Mouse (Mus musculus) heart, embryonic 10.5 days (tissue): ENCODE results near the gene Arhgap31. TPM values are rescaled to one million over a fixed set of nuclear protein-coding genes. Genes with fewer than 3 reads are reported as not detected.
A peak's percentile ranks its signal among the peaks of the same experiment; 100 is the strongest.

Experiments
- DNase-seq: peaks from one replicate; pipeline ENCODE4 v3.0.0-alpha.2; 2017; ENCODE audit warnings: low spot score
- H3K27ac ChIP-seq: fragments of 300-500 bp; sonication (generic); 2 replicates; pipeline ENCODE4 v1.5.1; 2016; ENCODE audit warnings: mild to moderate bottlenecking
- H3K27me3 ChIP-seq: fragments of 300-500 bp; sonication (generic); 2 replicates; pipeline ENCODE4 v1.6.1; 2016; ENCODE audit warnings: mild to moderate bottlenecking; ENCODE audit not compliant: poor library complexity, insufficient read depth, severe bottlenecking
- H3K36me3 ChIP-seq: fragments of 300-500 bp; sonication (generic); 2 replicates; pipeline ENCODE4 v1.6.1; 2016; ENCODE audit warnings: mild to moderate bottlenecking, moderate library complexity
- H3K4me1 ChIP-seq: fragments of 300-500 bp; sonication (generic); 2 replicates; pipeline ENCODE4 v1.6.1; 2016; ENCODE audit warnings: mild to moderate bottlenecking
- H3K4me3 ChIP-seq: fragments of 300-500 bp; sonication (generic); 2 replicates; pipeline ENCODE4 v1.5.1; 2016; ENCODE audit warnings: mild to moderate bottlenecking, moderate library complexity
- H3K9me3 ChIP-seq: fragments of 300-500 bp; sonication (generic); 2 replicates; pipeline ENCODE4 v1.6.1; 2016; ENCODE audit warnings: mild to moderate bottlenecking, moderate library complexity
- WGBS: fragments of 180-500 bp; shearing (Covaris S2); methylation state at CpG from one replicate; pipeline ENCODE4 v1.1.7; 2016; 5-methylcytosine and 5-hydroxymethylcytosine counted together
- polyA plus RNA-seq: library from polyadenylated mRNA; unstranded; fragments of >200 nt; fragmentation: Nextera tagmentation; extraction: Ambion mirVana; gene quantifications from 2 replicates; pipeline ENCODE4 v1.2.1, GENCODE M21; 2016

Arhgap31 gene
- polyA plus RNA-seq, result 27.7 and 37.4 TPM in 2 replicates

DNA sequence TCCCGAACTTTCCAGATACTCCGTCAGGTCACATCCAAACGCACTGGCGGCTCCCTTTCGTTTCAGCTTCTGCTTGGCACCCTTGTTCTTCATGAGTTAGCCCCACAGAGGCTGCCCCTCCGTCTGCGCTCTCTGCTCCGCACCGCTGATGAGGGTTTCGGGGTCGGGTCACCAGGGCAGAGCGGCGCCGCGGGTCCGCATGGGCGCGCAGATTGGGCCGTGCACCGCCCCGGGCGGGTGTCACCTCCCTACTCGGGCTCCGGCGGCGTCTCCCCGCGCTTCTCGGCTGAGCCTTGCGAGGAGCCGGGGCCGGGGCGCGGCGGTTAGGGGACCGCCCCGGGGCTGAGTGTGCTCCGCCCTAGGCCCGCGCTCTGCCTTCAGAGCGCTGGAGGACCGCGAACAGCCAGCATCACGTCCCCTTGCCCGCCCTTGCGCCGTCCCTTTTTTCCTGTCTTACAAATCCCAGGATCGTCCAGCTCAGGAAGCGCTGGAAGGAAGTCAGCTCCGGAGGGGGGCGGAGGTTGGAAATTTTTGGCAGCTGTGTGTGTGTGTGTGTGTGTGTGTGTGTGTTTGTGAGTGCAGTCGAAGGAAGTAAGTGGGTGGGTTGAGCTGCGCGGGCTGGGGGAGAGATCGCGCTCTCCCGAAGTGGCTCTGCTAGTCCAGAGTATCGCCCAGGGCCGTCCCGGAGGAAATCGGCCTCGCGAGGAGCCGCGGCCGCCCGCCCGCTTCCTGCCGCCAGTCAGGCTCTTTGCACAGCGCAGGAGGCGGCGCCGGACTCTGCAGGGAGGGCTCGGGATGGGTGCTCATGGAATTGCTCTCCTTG lies at the start of gene Arhgap31:
Gene Arhgap31 (minus strand): TSS at position 694 of the 823 bp plus-strand sequence.
- peak within 1 kb of the TSS; percentile 89 for H3K4me3 ChIP-seq
- peaks cover 13% of the 10 kb centered on the region; the same call in 1 of the 2 replicates for H3K36me3 ChIP-seq
- H3K27ac ChIP-seq, result peak within 1 kb of the TSS; percentile 99
- under 1% methylated on average over 74 of the region's 74 CpGs for WGBS
- no peaks in the 10 kb centered on the region for H3K9me3 ChIP-seq
- H3K27me3 ChIP-seq, result no peaks in the 10 kb centered on the region
- H3K4me1 ChIP-seq, result peaks cover 44% of the 10 kb centered on the region
- DNase-seq, result peak; percentile 95

DNA sequence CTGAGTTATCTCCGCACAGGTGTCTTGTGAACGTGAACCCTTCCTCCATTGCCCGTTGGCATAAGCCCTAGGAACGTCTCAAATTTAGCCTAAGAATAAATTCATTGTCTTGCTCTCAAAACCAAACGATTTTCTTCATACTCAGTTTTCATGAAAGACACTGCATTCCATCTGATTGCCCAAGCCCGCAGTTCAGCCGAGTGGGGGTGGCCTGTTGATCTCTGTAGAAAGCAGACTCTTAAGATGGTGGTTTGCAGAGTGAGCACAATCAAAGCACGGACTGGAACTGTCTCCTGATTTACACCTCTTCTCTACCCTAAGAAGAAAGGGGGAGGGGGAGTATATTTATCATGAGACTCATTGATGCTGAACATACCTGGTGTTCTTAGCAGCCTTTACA lies 49.3 kb upstream of the Arhgap31 start:
- H3K27ac ChIP-seq, result no peak overlapping the region
- peaks cover 18% of the 10 kb centered on the region; the same call in 1 of the 2 replicates for H3K4me1 ChIP-seq
- DNase-seq, result no peak
- no peaks in the 10 kb centered on the region for H3K27me3 ChIP-seq
- WGBS, result 87% methylated on average over 8 of the region's 8 CpGs
- H3K36me3 ChIP-seq, result peaks cover 49% of the 10 kb centered on the region
- H3K4me3 ChIP-seq, result no peak overlapping the region
- no peaks in the 10 kb centered on the region for H3K9me3 ChIP-seq

DNA sequence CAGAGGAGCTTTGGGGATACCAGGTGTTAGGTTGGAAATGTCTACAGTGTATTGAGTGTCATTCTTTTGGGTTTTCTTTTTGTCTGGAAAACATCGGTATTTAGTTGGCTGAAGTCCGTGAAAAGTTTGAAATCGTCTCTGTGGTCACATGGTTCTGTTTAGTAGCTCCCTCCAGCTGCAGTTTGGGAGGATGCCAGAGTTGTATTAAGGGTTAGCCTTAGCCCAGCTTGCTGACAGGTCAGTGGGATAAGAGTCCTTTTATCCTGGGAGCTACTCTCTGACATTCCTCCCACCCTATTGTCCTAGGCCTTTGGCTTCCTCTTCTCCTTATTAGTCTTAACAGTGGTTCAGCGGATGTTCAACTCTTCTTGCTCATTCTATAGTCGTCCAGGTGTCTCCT lies 48.9 kb upstream of the Arhgap31 start:
- WGBS, result 79% methylated on average over 5 of the region's 5 CpGs
- no peak for DNase-seq

DNA sequence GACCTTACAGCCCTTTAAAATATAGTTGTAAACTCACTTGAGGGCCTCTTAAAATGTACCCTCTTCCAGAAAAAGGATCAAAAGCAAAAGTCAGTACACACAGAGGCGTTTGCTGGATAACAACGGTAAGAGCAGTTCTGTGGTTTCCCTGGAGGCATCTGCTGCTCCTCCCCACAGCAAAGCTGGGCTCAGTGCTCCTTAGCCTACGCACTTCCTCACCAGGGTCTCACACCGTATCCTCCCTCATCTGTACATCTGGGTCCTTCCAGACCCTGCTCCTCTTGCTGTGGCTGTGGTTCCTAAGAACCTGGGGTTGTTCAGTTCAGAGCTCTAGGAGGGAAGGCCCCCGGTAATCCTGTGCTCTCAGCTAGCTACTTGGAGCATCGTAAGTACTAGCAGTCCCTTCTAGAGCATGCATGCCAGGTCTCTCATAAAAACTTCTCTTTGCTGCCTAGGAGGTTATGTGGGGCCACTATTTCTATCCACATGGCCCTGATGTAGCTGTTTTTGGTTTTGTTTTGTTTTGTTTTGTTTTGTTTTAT lies 47.8 kb upstream of the Arhgap31 start:
- 89% methylated on average over 6 of the region's 6 CpGs for WGBS
- Histone ChIP-seq H3K4me1 (peaks cover 18% of the 10 kb centered on the region; the same call in 1 of the 2 replicates), H3K27ac (no peak overlapping the region), H3K9me3 (no peaks in the 10 kb centered on the region), H3K4me3 (no peak overlapping the region), H3K27me3 (no peaks in the 10 kb centered on the region), H3K36me3 (peaks cover 41% of the 10 kb centered on the region)
- DNase-seq, result peak; percentile 61

More for the DNA sequence above, 48.9 kb upstream of the Arhgap31 start:
- Histone ChIP-seq H3K27me3 (no peaks in the 10 kb centered on the region), H3K9me3 (no peaks in the 10 kb centered on the region), H3K36me3 (peaks cover 47% of the 10 kb centered on the region), H3K4me1 (peaks cover 18% of the 10 kb centered on the region; the same call in 1 of the 2 replicates), H3K27ac (no peak overlapping the region), H3K4me3 (no peak overlapping the region)

DNA sequence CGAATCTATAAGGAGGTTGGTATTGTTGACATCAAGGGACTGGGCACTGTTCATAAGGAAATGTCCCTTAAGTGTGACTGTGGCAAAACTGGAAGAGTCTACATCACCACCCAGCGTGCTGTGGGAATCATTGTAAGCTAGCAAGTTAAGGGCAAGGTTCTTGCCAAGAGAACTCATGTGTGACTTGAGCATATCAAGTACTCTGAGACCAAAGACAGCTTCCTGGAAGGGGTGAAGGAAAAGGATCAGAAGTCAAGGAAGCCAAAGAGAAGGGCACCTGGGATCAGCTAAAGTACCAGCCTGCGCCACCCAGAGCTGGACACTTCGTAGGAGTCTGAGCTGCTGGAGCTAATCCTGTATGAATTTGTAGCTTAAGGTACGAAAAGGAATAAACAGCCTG lies 47.2 kb upstream of the Arhgap31 start:
- Histone ChIP-seq H3K4me3 (no peak overlapping the region), H3K4me1 (peaks cover 18% of the 10 kb centered on the region; the same call in 1 of the 2 replicates), H3K9me3 (no peaks in the 10 kb centered on the region), H3K36me3 (peaks cover 40% of the 10 kb centered on the region), H3K27ac (no peak overlapping the region), H3K27me3 (no peaks in the 10 kb centered on the region)
- DNase-seq, result peak; percentile 22
- WGBS, result 91% methylated on average over 5 of the region's 5 CpGs

DNA sequence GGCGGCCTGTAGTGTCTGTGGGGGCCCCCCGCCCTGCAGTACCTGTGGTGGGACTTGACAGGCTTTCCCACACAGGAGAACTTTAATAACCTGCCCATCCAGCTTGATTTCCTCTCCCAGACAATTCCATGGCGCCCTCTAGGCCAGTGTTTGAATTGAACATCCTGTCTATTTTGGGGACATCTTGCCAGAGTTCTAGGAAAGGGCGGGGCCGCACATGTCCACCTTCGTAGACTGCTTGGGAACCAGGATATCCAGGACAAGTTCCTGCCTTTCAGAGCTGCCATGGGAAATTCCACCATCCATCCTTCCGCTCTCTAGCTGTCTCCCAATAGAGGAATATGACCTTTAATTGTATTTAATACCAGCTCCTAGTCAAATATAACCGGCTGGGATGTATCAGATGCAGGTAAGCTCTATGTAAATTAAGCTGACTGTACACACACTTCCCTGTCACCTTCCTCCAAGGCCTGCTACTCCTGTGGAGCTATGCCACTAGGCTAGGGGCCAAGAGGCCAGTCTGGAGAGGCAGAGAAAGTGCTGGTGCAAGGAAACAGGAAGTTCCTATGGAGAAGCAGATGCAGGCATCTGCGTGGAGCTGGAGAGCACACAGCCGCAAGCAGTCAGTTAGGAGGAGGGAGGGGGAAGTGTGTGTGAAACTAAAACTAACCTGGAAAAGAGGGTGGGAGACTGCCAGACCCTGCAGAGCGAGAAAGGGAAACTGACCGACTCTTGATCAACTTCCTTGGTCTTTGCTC lies 45.2 kb upstream of the Arhgap31 start:
- H3K4me1 ChIP-seq, result peaks cover 17% of the 10 kb centered on the region
- DNase-seq, result no peak

DNA sequence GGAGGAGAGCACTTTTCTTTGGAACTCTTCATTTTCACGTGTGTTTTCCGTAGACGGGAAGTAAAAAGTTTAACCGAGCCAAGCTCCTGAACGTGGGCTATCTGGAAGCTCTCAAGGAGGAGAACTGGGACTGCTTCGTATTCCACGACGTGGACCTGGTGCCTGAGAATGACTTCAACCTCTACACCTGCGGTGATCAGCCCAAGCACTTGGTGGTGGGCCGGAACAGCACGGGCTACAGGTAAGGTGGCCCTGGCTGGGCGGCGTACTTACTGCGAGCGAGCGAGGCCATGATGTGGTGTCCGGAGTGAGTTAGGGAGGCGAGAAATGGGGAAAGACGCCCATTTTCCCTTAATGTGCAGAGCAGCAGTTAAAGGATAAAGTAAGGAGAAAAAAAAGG lies 44.6 kb upstream of the Arhgap31 start:
- peaks cover 20% of the 10 kb centered on the region for H3K4me1 ChIP-seq
- peaks cover 37% of the 10 kb centered on the region for H3K36me3 ChIP-seq
- DNase-seq, result no peak
- WGBS, result 94% methylated on average over 19 of the region's 19 CpGs
- no peaks in the 10 kb centered on the region for H3K9me3 ChIP-seq
- H3K4me3 ChIP-seq, result no peak overlapping the region
- H3K27ac ChIP-seq, result peak overlapping the region; percentile 47; the same call in 1 of the 2 replicates
- H3K27me3 ChIP-seq, result no peaks in the 10 kb centered on the region

More for the DNA sequence above, 45.2 kb upstream of the Arhgap31 start:
- no peaks in the 10 kb centered on the region for H3K27me3 ChIP-seq
- H3K4me3 ChIP-seq, result no peak overlapping the region
- H3K36me3 ChIP-seq, result peaks cover 42% of the 10 kb centered on the region
- H3K9me3 ChIP-seq, result no peaks in the 10 kb centered on the region
- 81% methylated on average over 12 of the region's 12 CpGs for WGBS
- H3K27ac ChIP-seq, result peak overlapping the region; percentile 47; the same call in 1 of the 2 replicates

DNA sequence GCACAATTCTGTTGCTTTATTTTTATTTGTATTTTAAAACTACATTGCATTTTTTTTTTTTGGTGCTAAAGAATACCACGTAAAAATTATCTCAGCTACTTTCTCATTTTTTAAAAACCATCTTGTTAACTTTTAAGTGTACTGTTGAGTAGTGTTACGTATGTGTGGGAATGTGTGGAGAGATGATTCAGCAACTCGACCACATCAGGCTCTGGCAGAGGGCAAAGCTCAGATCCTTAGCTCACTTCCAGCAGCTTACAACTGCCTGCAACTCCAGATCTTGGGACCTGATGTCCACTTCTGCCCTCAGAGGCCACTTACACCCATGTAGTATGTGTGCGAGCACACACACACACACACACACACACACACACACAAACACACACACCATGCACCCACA lies 43.5 kb upstream of the Arhgap31 start:
- Histone ChIP-seq H3K27me3 (no peaks in the 10 kb centered on the region), H3K36me3 (peaks cover 37% of the 10 kb centered on the region), H3K4me3 (no peak overlapping the region), H3K9me3 (no peaks in the 10 kb centered on the region), H3K27ac (peak overlapping the region; percentile 76), H3K4me1 (peaks cover 28% of the 10 kb centered on the region)
- WGBS, result 66% methylated on average over 4 of the region's 4 CpGs
- no peak for DNase-seq

DNA sequence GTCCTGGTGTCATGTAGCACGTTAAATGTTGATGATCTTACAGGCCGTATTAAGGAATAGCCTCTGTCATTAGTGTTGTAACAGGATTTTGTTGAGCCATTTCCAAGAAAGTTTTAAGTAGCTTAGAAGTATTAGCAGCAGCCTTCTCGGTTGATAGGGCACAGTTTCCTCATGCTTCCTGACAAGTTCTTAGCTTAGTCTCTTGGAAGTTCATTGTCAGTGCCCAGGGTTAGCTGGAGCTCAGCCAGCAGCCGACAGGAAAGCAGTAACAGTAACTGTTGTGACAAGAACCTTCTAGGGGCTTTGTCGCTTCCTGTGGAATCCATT lies 43.1 kb upstream of the Arhgap31 start:
- H3K27me3 ChIP-seq, result no peaks in the 10 kb centered on the region
- H3K4me1 ChIP-seq, result peaks cover 31% of the 10 kb centered on the region
- no peaks in the 10 kb centered on the region for H3K9me3 ChIP-seq
- H3K4me3 ChIP-seq, result no peak overlapping the region
- no peak for DNase-seq
- 48% methylated on average over 5 of the region's 5 CpGs for WGBS
- peak overlapping the region; percentile 73; the same call in 1 of the 2 replicates for H3K27ac ChIP-seq
- peaks cover 37% of the 10 kb centered on the region for H3K36me3 ChIP-seq

DNA sequence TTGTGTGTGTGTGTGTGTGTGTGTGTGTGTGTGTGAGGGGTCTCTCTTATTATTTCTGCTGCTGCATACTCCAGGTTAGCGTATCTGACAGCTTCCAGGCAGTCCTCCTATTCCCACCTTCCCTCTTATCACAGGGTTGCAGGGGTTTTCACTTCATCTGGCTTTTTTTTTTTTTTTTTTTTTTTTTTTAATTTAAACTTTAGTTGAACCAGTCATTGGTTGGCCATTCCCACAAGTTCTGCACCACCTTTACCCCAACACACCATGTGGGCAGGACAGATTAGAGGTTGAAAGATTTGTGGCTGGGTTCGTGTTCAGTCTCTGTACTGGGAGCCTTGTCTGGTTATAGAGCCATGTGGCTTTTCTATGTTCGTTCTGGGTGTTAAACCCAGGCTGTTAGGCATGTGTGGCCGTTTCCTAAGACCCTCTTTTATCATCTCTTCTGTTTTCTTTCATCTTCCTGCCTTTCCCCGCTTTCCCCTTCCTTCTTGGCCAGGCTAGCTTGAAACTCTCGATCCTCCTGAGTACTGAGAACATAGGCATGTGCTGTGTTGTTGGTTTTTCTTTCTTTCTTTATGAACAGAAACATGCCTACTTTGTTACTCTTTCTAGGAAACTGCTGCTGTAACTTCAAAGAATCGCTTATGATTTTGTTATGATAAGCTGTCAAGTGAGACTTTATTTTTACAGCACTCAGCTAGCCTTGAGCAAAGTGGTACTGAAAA lies 42.5 kb upstream of the Arhgap31 start:
- Histone ChIP-seq H3K4me3 (no peak overlapping the region), H3K27ac (peak overlapping the region; percentile 73; the same call in 1 of the 2 replicates), H3K4me1 (peaks cover 35% of the 10 kb centered on the region), H3K36me3 (peaks cover 37% of the 10 kb centered on the region), H3K9me3 (no peaks in the 10 kb centered on the region), H3K27me3 (no peaks in the 10 kb centered on the region)
- DNase-seq, result peak; percentile 91
- 50% methylated on average over 7 of the region's 7 CpGs for WGBS

DNA sequence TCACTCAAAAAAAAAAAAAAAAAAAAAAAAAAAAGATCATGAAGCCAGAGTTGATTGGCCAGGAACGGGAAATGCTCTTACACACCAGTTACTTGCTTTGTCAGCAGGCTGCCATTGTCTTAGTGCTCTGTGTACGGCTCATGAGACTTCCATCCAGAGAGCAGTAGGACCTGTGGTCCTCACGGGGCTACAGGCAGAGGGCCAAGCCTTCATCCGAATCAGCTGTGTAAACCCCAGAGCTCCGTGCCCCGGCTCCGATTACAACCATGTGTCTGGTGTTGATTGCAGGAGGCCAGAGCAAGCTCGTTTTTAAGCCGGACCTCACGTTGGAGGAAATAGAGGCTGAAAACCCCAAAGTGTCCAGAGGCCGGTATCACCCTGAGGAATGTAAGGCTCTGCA lies 40.6 kb upstream of the Arhgap31 start:
- Histone ChIP-seq H3K4me3 (no peak overlapping the region), H3K36me3 (peaks cover 22% of the 10 kb centered on the region), H3K27me3 (no peaks in the 10 kb centered on the region), H3K27ac (peak overlapping the region; percentile 30; the same call in 1 of the 2 replicates), H3K4me1 (peaks cover 36% of the 10 kb centered on the region), H3K9me3 (no peaks in the 10 kb centered on the region)
- peak; percentile 82 for DNase-seq
- 45% methylated on average over 11 of the region's 11 CpGs for WGBS

DNA sequence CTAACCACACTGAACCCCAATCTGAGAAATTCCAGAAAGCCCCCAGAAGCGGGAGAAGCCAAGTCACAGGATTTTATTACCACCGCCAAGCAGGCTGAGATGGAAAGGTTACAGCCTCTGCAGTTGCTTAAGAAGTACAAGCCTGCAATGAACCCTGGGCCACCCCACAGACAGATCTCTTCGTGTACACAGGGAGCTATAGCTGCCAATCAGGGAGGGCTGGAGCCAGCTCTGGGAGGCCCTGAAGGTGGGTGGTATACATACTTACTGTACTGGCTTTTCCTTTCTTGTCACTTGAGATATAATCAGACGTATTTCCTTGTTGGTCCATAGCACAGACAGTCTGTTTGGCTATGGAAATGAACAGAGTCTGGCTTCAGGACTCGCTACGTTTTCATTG lies 37.7 kb upstream of the Arhgap31 start:
- Histone ChIP-seq H3K36me3 (peaks cover 12% of the 10 kb centered on the region; the same call in 1 of the 2 replicates), H3K4me3 (no peak overlapping the region), H3K27ac (no peak overlapping the region), H3K27me3 (no peaks in the 10 kb centered on the region), H3K9me3 (no peaks in the 10 kb centered on the region), H3K4me1 (peaks cover 27% of the 10 kb centered on the region)
- WGBS, result 73% methylated on average over 6 of the region's 6 CpGs
- DNase-seq, result no peak
